Mouse (Mus musculus) stomach, postnatal 0 days (tissue): ENCODE measurements around the gene Gnat2.

Experiments used
- CTCF ChIP-seq: IDR thresholded peaks from 2 replicates; pipeline ENCODE4 v1.5.1; 2016; ENCODE audit warnings: antibody characterized with exemption, low read depth, mild to moderate bottlenecking, moderate library complexity
- EP300 ChIP-seq: optimal IDR thresholded peaks from 2 replicates; pipeline ENCODE3; 2016; ENCODE audit warnings: antibody characterized with exemption

DNA sequence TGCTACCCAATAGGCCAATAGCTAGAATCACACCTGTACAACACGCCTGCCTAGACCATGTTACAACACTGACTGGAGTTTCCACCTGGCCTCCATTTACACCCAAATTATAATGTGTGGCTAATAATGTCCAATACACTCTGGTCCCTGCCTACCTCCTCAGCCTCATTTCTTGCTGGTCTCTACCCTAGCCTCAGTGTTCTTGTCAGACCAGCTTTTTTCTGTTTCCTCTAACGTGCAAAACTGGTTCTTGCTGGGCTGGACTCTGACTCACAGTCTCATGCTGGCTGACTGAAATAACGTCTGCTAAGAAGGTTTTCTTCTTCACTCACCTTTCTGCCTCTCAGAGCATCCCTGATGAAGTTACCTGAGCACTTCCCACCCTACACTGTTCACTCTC is 33.7 kb downstream of the Gnat2 start:
- TF ChIP-seq CTCF (no peak), EP300 (no peak)
